Mouse (Mus musculus) cerebellum, adult 11 months (tissue): ENCODE data around the gene Ajap1.

Experiments
- DNase-seq: peaks from one replicate; pipeline ENCODE4 v3.0.0; 2022

Gene Ajap1

GRCm38 (mm10) chr4:153482459-153483338 lies at the start of gene Ajap1:
Gene Ajap1, minus strand, starts transcription at chr4:153482811.
- no peak for DNase-seq

GRCm38 (mm10) chr4:153530536-153530935 lies 47.9 kb upstream of the Ajap1 start:
- DNase-seq, result no peak

DNA sequence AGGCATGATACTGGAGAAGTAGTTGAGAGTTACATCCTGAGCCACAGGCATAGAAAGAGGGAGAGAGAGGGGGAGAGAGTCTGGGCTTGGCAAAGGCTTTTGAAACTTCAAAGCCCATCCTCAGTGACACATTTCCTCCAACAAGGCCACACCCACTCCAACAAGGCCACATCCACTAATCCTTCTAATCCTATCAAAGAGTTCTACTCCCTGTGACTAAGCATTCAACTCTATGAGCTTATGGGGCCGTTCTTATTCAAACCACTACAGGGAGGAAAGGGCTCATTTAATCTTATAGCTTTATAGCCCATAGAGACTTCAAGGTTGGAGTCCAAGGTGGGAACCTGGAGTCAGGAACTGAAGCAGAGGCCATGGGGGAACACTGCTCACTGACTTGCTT lies 39.0 kb upstream of the Ajap1 start:
- DNase-seq, result no peak

DNA sequence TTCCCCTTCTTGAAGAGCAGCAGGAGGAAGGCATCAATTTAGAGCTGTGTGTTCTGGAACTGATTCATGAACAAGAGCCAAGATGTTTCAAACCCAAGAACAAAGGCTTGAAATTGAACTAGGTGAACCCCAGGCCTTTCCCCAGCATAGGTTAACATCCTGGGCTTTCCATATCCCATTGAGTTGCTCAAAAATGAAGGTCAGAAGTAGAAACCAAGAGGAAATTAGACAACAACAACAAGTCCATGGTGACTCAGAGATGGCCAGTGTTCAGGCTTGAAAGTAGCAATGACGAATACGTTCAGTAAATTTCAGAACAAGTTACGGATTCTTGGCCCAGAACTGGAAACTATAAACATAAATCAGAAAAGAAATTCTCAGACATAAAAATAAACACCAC lies 37.3 kb upstream of the Ajap1 start:
- DNase-seq, result no peak

GRCm38 (mm10) chr4:153519289-153519688 lies 36.7 kb upstream of the Ajap1 start:
- no peak for DNase-seq

DNA sequence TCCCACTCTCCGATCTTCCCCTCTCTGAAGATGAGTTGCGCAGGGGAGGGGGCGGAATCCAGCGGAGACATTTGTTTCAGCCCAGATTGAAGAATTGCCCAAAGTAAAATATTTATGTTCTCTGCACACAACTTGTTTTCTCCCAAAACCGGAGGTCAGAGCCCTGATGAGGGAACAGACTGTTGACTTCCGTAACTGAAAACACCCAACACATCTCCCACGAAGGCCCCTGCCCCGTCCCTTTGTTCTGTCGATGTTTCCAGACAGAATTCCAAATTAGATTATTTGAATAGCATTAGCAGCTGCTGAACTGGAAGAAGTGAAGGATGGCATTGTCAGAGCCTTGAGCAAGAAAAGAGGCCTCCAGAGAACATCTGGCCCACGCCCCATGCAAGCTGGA lies 33.2 kb upstream of the Ajap1 start:
- no peak for DNase-seq

- no peak for DNase-seq
Observed at GRCm38 (mm10) chr4:153514071-153514470, 31.5 kb upstream of the Ajap1 start.

GRCm38 (mm10) chr4:153511530-153511929 lies 28.9 kb upstream of the Ajap1 start:
- DNase-seq, result no peak

GRCm38 (mm10) chr4:153501936-153502335 lies 19.3 kb upstream of the Ajap1 start:
- DNase-seq, result no peak

GRCm38 (mm10) chr4:153492444-153492843 lies 9.8 kb upstream of the Ajap1 start:
- DNase-seq, result no peak

GRCm38 (mm10) chr4:153489116-153489515 lies 6.5 kb upstream of the Ajap1 start:
- DNase-seq, result no peak

DNA sequence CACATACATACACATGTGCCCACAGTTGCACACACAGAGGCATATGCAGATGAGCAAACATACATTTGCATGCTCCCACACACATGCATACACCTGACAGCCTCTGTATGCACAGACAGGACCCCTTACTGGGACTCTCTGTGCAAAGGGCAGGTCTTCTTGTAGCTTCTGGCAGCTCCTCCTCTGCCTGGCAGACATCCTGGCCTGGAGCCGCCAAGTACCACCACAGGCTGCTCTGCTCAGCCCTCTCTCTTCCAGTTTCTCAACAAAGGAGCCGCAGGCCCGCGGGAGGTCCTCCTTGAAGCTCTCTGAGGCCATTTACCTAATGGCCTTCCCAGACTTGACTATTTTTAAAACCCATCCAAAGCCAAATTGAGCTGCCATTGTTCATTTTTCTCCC lies 3.3 kb upstream of the Ajap1 start:
- DNase-seq, result no peak

- DNase-seq, result peak; percentile 52
Observed at GRCm38 (mm10) chr4:153484392-153484791, 1.8 kb upstream of the Ajap1 start.

GRCm38 (mm10) chr4:153481361-153482234 lies 1.0 kb downstream of the Ajap1 start:
- DNase-seq, result no peak

GRCm38 (mm10) chr4:153480551-153481262 lies 1.9 kb downstream of the Ajap1 start:
- peak; percentile 18 for DNase-seq

GRCm38 (mm10) chr4:153479144-153479543 lies 3.5 kb downstream of the Ajap1 start:
- no peak for DNase-seq

- DNase-seq, result no peak
Observed at GRCm38 (mm10) chr4:153473480-153474252, 8.9 kb downstream of the Ajap1 start.

- DNase-seq, result no peak
Observed at GRCm38 (mm10) chr4:153469712-153470111, 12.9 kb downstream of the Ajap1 start.

DNA sequence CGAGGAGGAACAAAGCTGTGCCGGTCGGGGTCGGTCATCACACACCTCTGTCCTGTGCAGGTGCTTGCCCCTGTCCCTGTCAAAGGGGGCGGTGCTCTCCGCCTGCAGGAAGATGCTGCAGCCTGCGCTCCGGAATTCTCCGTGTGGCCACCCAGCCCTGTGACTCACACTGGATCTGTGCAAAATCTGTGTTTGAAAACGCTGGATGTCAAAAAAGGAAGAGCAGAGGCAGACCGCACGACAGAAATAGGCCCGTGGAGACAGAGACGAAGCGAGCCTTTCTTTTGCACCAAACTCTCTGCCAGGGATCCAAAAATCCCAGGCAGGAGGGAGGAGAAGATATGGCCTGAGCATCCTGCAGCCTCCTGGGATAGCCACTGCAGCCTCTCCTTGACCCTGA lies 22.7 kb downstream of the Ajap1 start:
- no peak for DNase-seq

DNA sequence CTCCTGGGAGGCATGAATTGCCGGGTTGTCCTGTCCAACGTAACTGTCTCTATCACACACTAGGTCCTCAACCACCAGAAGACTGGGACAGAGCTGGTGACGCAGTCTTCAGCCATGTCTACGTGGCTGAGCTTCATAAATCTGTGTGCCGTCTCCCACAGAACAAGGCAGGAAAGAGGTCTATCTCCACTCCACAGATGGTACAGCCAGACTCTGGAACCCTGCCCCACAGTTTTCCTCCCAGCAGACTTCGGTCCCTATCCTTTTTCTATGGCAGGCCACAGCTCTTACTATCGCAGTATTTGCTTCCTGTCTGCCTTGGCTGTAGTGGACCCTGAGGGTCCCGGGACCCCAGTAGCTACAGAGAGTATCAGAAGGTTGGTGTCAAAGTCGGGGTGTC lies 23.1 kb downstream of the Ajap1 start:
- no peak for DNase-seq

DNA sequence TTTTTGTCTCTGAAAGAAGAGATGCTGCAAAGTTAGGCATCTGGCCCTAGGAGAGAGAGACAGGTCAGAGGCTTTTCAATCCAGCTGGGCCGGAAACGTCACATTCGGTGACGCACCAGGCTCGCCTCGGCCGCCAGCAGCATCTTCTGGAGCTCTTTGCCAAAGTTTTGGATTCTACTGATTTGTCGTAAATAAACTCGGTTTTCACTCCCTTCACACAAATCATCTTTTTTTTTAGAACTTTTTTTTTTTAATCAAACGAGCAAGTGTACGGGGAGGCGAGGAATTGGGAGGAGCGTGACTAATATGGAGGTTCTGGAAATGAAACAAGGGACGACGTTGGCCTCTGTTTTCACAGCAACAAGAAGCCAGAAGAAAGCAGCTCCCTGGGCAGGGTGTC lies 23.8 kb downstream of the Ajap1 start:
- DNase-seq, result no peak

GRCm38 (mm10) chr4:153453496-153453895 lies 29.1 kb downstream of the Ajap1 start:
- no peak for DNase-seq
